In the genomic region with DNA sequence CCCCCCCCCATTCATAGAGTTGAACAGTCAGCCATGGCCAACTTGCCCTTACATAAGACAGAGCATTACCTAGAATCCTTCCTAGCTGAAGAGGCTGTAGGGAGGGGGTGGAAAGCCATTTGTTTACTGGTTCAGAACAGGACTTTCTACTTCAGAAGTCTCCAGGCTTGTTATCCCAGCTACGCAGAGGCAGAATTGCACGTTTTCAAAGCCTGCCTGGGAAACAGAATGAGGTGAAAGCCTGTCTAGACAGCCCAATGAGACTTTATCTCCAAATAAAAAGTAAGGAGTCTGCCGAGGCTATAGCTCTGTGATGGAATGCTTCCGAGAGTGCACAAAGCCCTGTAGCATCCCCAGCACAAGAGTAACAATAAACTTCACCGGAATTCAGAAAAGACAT, we compare ENCODE assay signal across 8 mouse cellular contexts.
DNase-seq lines count a peak whose midpoint lies in the region; ATAC-seq and TF ChIP-seq lines count a peak whose summit lies in the region.

No protein-coding gene starts in this region.

- WGBS in heart, embryonic 11.5 days (ENCODE audit: insufficient replicate concordance) = 63% methylated on average over 5 of the region's 5 CpGs
- 45% methylated on average over 5 of the region's 5 CpGs for WGBS in lung, embryonic 16.5 days
- 45% methylated on average over 5 of the region's 5 CpGs for WGBS in intestine, embryonic 16.5 days
- 47% methylated on average over 5 of the region's 5 CpGs for WGBS in small intestine, adult 2 months

- no peak for DNase-seq in heart, postnatal 14 days
- DNase-seq in lung, postnatal 10 days = no peak
- DNase-seq in gastrocnemius, postnatal 4 days (ENCODE audit: low spot score in 2 of 2) = no peak
- DNase-seq in testis, postnatal 14 days (ENCODE audit: low spot score) = no peak

- no peak overlapping the region for H3K9ac ChIP-seq in heart, embryonic 11.5 days (ENCODE audit: low read depth, low read length)
- peak overlapping the region; percentile 26 for H3K9ac ChIP-seq in lung, embryonic 16.5 days (ENCODE audit: low read length)
- H3K9ac ChIP-seq in intestine, embryonic 16.5 days (ENCODE audit: low read depth, low read length) = 0 out of 2 replicates have a peak overlapping the region, but pooled peaks have one; percentile 21

- H3K27me3 ChIP-seq in heart, embryonic 11.5 days (ENCODE audit: control insufficient read depth, insufficient read depth, low read length) = no peaks in the 10 kb centered on the region
- H3K27me3 ChIP-seq in lung, embryonic 16.5 days (ENCODE audit: control insufficient read depth, insufficient read depth, low read depth, low read length) = no peaks in the 10 kb centered on the region
- H3K27me3 ChIP-seq in intestine, embryonic 16.5 days (replicated peaks; ENCODE audit: control insufficient read depth, insufficient read depth, low read length) = no peaks in the 10 kb centered on the region
- H3K27me3 ChIP-seq in small intestine, adult 2 months (ENCODE audit: control insufficient read depth, insufficient read depth, low read length) = no peaks in the 10 kb centered on the region

- peak overlapping the region; percentile 98; the same call in 1 of the 2 replicates for H3K27ac ChIP-seq in heart, embryonic 11.5 days (ENCODE audit: low read depth, low read length)
- peak overlapping the region; percentile 100 for H3K27ac ChIP-seq in lung, embryonic 16.5 days (ENCODE audit: low read length)
- peak overlapping the region; percentile 99 for H3K27ac ChIP-seq in intestine, embryonic 16.5 days (ENCODE audit: low read length)
- peak overlapping the region; percentile 90 for H3K27ac ChIP-seq in small intestine, adult 2 months (ENCODE audit: insufficient read depth, low read depth, low read length)

- H3K36me3 ChIP-seq in heart, embryonic 11.5 days (ENCODE audit: control insufficient read depth, insufficient read depth, low read length) = no peaks in the 10 kb centered on the region
- no peaks in the 10 kb centered on the region for H3K36me3 ChIP-seq in lung, embryonic 16.5 days (ENCODE audit: control insufficient read depth, insufficient read depth, low read length)
- no peaks in the 10 kb centered on the region for H3K36me3 ChIP-seq in intestine, embryonic 16.5 days (ENCODE audit: control insufficient read depth, insufficient read depth, low read length)
- H3K36me3 ChIP-seq in small intestine, adult 2 months (ENCODE audit: control insufficient read depth, insufficient read depth, low read length) = no peaks in the 10 kb centered on the region

- no peak for TF ChIP-seq POLR2A in small intestine, adult 2 months (IDR thresholded peaks at IDR 0.05; ENCODE audit: low read depth, low read length)

- ATAC-seq in heart, embryonic 11.5 days (replicated peaks; ENCODE audit: insufficient number of reproducible peaks, low FRiP score, low TSS enrichment) = no peak
- no peak for ATAC-seq in lung, embryonic 16.5 days (ENCODE audit: low read depth)
- ATAC-seq in intestine, embryonic 16.5 days = no peak

- intact Hi-C loops in heart, postnatal 14 days (cut with DNase I) = loop anchor here (5.0 kb wide), 4 partner anchors 122 to 252 kb away; no protein-coding TSS in a partner anchor

- H3K4me1 ChIP-seq in heart, embryonic 11.5 days (ENCODE audit: control insufficient read depth, insufficient read depth, low read length) = peaks cover 70% of the 10 kb centered on the region
- peaks cover 85% of the 10 kb centered on the region for H3K4me1 ChIP-seq in lung, embryonic 16.5 days (replicated peaks; ENCODE audit: control insufficient read depth, insufficient read depth, low read length)
- H3K4me1 ChIP-seq in intestine, embryonic 16.5 days (ENCODE audit: control insufficient read depth, insufficient read depth, low read length) = peaks cover 84% of the 10 kb centered on the region
- peaks cover 66% of the 10 kb centered on the region for H3K4me1 ChIP-seq in small intestine, adult 2 months (ENCODE audit: control insufficient read depth, insufficient read depth, insufficient read length, low read length)

- H3K4me2 ChIP-seq in heart, embryonic 11.5 days = no peak overlapping the region
- H3K4me2 ChIP-seq in lung, embryonic 16.5 days (ENCODE audit: low read depth, low read length) = peak overlapping the region; percentile 53; the same call in 1 of the 2 replicates
- H3K4me2 ChIP-seq in intestine, embryonic 16.5 days (ENCODE audit: low read depth, low read length) = no peak overlapping the region

- no peak for TF ChIP-seq CTCF in small intestine, adult 2 months (IDR thresholded peaks at IDR 0.05; ENCODE audit: extremely low read depth, insufficient read length, insufficient replicate concordance, low read depth, low read length)

- H3K4me3 ChIP-seq in heart, embryonic 11.5 days (ENCODE audit: low read depth, low read length) = no peak overlapping the region
- H3K4me3 ChIP-seq in lung, embryonic 16.5 days (ENCODE audit: low read length) = no peak overlapping the region
- H3K4me3 ChIP-seq in intestine, embryonic 16.5 days (ENCODE audit: low read length) = no peak overlapping the region
- no peak overlapping the region for H3K4me3 ChIP-seq in small intestine, adult 2 months (ENCODE audit: low read depth, low read length)

- H3K9me3 ChIP-seq in heart, embryonic 11.5 days (replicated peaks; ENCODE audit: control insufficient read depth, low read length) = no peaks in the 10 kb centered on the region
- H3K9me3 ChIP-seq in lung, embryonic 16.5 days (ENCODE audit: control insufficient read depth, low read length) = no peaks in the 10 kb centered on the region
- H3K9me3 ChIP-seq in intestine, embryonic 16.5 days (ENCODE audit: control insufficient read depth, low read length) = no peaks in the 10 kb centered on the region
